Mouse (Mus musculus) forebrain, embryonic 16.5 days (tissue): ENCODE data around the gene B4galt3. TPM values are rescaled to one million over a fixed set of nuclear protein-coding genes. Genes with fewer than 3 reads are reported as not detected.

Experiments
- ATAC-seq: fragments of 200-750 bp; cut with Nextera tagmentation; 2 replicates; pipeline ENCODE4 v1.8.0; 2017; ENCODE audit warnings: mild to moderate bottlenecking, moderate library complexity
- H3K27ac ChIP-seq: fragments of 300-500 bp; sonication (generic); 2 replicates; pipeline ENCODE4 v1.5.1; 2014; ENCODE audit warnings: low read length, control low read depth
- H3K27me3 ChIP-seq: fragments of 300-500 bp; sonication (generic); replicated peaks from 2 replicates; pipeline ENCODE4 v1.6.1; 2014; ENCODE audit warnings: low read length; ENCODE audit not compliant: control insufficient read depth, insufficient read depth
- H3K36me3 ChIP-seq: fragments of 300-500 bp; sonication (generic); 2 replicates; pipeline ENCODE4 v1.6.1; 2014; ENCODE audit not compliant: control insufficient read depth, insufficient read depth
- H3K4me1 ChIP-seq: fragments of 300-500 bp; sonication (generic); replicated peaks from 2 replicates; pipeline ENCODE4 v1.6.1; 2014; ENCODE audit warnings: low read length; ENCODE audit not compliant: control insufficient read depth, insufficient read depth
- H3K4me2 ChIP-seq: fragments of 300-500 bp; sonication (generic); 2 replicates; pipeline ENCODE4 v1.6.1; 2014; ENCODE audit warnings: mild to moderate bottlenecking, low read length, control low read depth
- H3K4me3 ChIP-seq: fragments of 300-500 bp; sonication (generic); replicated peaks from 2 replicates; pipeline ENCODE4 v1.5.1; 2014; ENCODE audit warnings: mild to moderate bottlenecking, low read length, control low read depth
- H3K9ac ChIP-seq: fragments of 300-500 bp; sonication (generic); replicated peaks from 2 replicates; pipeline ENCODE4 v1.6.1; 2014; ENCODE audit warnings: low read depth, low read length, control low read depth
- H3K9me3 ChIP-seq: fragments of 300-500 bp; sonication (generic); 2 replicates; pipeline ENCODE4 v1.6.1; 2016; ENCODE audit warnings: low read length; ENCODE audit not compliant: control insufficient read depth
- WGBS: fragments of 180-500 bp; shearing (Covaris S2); extraction: QIAGEN DNeasy Blood & Tissue Kit; methylation state at CpG from one replicate; pipeline ENCODE4 v1.1.7; 2014; 5-methylcytosine and 5-hydroxymethylcytosine counted together
- polyA plus RNA-seq: library from polyadenylated mRNA; unstranded; fragments of >200 nt; fragmentation: Nextera tagmentation; extraction: Ambion mirVana; gene quantifications from 2 replicates; pipeline ENCODE4 v1.2.1, GENCODE M21; 2015

The B4galt3 gene
- polyA plus RNA-seq, 1 experiment from 2014 or later, result 114 TPM

GRCm38 (mm10) chr1:171248386-171249226 is 21.5 kb upstream of the B4galt3 start:
- H3K27ac ChIP-seq, result no peak overlapping the region
- H3K4me1 ChIP-seq, result peaks cover 51% of the 10 kb centered on the region
- H3K4me2 ChIP-seq, result no peak overlapping the region
- 47% methylated on average over 3 of the region's 3 CpGs for WGBS
- H3K9me3 ChIP-seq, result no peaks in the 10 kb centered on the region
- ATAC-seq, result no peak
- no peak overlapping the region for H3K4me3 ChIP-seq
- H3K27me3 ChIP-seq, result no peaks in the 10 kb centered on the region
- no peak overlapping the region for H3K9ac ChIP-seq
- no peaks in the 10 kb centered on the region for H3K36me3 ChIP-seq

- peak within 1 kb of the TSS; percentile 57 for H3K9ac ChIP-seq
- H3K4me1 ChIP-seq, result peaks cover 51% of the 10 kb centered on the region
- H3K4me2 ChIP-seq, result peak within 1 kb of the TSS; percentile 60
- H3K9me3 ChIP-seq, result no peaks in the 10 kb centered on the region
- peak within 1 kb of the TSS; percentile 35 for H3K4me3 ChIP-seq
- WGBS, result 2% methylated on average over 5 of the region's 5 CpGs
- no peaks in the 10 kb centered on the region for H3K27me3 ChIP-seq
- H3K27ac ChIP-seq, result peak within 1 kb of the TSS; percentile 74
- H3K36me3 ChIP-seq, result no peaks in the 10 kb centered on the region
- ATAC-seq, result peak; percentile 36
Observed at GRCm38 (mm10) chr1:171249913-171250600, 20.1 kb upstream of the B4galt3 start, which contains the start of gene Adamts4. Gene Adamts4, plus strand, starts transcription at chr1:171250421.

GRCm38 (mm10) chr1:171250680-171251593 is 19.2 kb upstream of the B4galt3 start, which contains the start of gene Ndufs2:
Gene Ndufs2, minus strand, starts transcription at chr1:171251388.
- no peaks in the 10 kb centered on the region for H3K27me3 ChIP-seq
- WGBS, result 15% methylated on average over 26 of the region's 26 CpGs
- peak; percentile 36 for ATAC-seq
- peak within 1 kb of the TSS; percentile 57 for H3K9ac ChIP-seq
- peaks cover 47% of the 10 kb centered on the region for H3K4me1 ChIP-seq
- H3K4me2 ChIP-seq, result peak within 1 kb of the TSS; percentile 60
- peak within 1 kb of the TSS; percentile 35 for H3K4me3 ChIP-seq
- H3K27ac ChIP-seq, result peak within 1 kb of the TSS; percentile 74
- H3K36me3 ChIP-seq, result no peaks in the 10 kb centered on the region
- H3K9me3 ChIP-seq, result no peaks in the 10 kb centered on the region

GRCm38 (mm10) chr1:171251594-171252324 is 18.4 kb upstream of the B4galt3 start:
- H3K27me3 ChIP-seq, result no peaks in the 10 kb centered on the region
- H3K9ac ChIP-seq, result peak overlapping the region; percentile 41; the same call in 1 of the 2 replicates
- H3K36me3 ChIP-seq, result no peaks in the 10 kb centered on the region
- H3K4me1 ChIP-seq, result peaks cover 41% of the 10 kb centered on the region
- peak overlapping the region; percentile 35 for H3K4me3 ChIP-seq
- ATAC-seq, result no peak
- no peaks in the 10 kb centered on the region for H3K9me3 ChIP-seq
- H3K4me2 ChIP-seq, result peak overlapping the region; percentile 60
- 7% methylated on average over 13 of the region's 13 CpGs for WGBS
- H3K27ac ChIP-seq, result peak overlapping the region; percentile 33; the same call in 1 of the 2 replicates

DNA sequence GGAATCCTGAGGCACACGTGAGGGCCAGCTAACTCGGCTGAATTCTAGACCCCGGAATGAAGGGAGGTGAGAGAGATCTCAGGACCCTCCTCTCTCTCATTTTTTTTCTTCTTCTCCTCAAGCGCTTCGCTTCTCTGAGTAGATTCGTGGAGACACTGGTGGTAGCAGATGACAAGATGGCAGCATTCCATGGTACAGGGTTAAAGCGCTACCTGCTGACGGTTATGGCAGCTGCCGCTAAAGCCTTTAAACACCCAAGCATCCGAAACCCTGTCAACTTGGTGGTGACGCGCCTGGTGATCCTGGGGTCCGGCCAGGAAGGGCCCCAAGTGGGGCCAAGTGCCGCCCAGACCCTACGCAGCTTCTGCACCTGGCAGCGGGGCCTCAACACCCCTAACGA is 17.7 kb upstream of the B4galt3 start:
- H3K9me3 ChIP-seq, result no peaks in the 10 kb centered on the region
- H3K4me3 ChIP-seq, result peak overlapping the region; percentile 3; the same call in 1 of the 2 replicates
- H3K4me1 ChIP-seq, result peaks cover 40% of the 10 kb centered on the region
- H3K36me3 ChIP-seq, result no peaks in the 10 kb centered on the region
- H3K9ac ChIP-seq, result 0 out of 2 replicates have a peak overlapping the region, but pooled peaks have one; percentile 41
- peak overlapping the region; percentile 60 for H3K4me2 ChIP-seq
- ATAC-seq, result no peak
- no peaks in the 10 kb centered on the region for H3K27me3 ChIP-seq
- H3K27ac ChIP-seq, result peak overlapping the region; percentile 33; the same call in 1 of the 2 replicates
- WGBS, result 44% methylated on average over 17 of the region's 17 CpGs

DNA sequence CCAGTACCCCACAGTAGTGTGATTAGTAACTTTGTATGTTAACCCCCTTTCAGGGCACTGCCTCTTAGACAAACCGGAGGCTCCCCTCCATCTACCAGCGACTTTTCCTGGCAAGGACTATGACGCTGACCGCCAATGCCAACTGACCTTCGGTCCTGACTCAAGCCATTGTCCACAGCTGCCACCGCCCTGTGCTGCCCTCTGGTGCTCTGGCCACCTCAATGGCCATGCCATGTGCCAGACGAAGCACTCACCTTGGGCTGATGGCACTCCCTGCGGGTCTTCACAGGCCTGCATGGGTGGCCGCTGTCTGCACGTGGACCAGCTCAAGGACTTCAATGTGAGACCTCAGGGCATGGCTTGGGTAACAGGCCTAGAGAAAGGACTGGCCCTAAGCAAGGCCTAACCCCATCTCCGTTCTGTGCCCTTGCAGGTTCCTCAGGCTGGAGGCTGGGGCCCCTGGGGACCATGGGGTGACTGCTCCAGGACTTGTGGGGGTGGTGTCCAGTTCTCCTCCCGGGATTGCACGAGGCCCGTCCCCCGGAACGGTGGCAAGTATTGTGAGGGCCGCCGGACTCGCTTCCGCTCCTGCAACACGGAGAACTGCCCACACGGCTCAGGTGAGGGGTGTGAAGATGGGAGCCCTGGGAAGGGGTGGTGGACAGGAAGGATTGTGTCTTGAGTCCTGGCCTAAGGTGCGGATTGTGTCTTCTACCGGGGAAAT is 13.9 kb upstream of the B4galt3 start:
- no peaks in the 10 kb centered on the region for H3K27me3 ChIP-seq
- peaks cover 14% of the 10 kb centered on the region for H3K4me1 ChIP-seq
- no peak overlapping the region for H3K27ac ChIP-seq
- H3K9me3 ChIP-seq, result no peaks in the 10 kb centered on the region
- no peak overlapping the region for H3K4me2 ChIP-seq
- no peaks in the 10 kb centered on the region for H3K36me3 ChIP-seq
- WGBS, result 90% methylated on average over 24 of the region's 24 CpGs
- H3K4me3 ChIP-seq, result no peak overlapping the region
- ATAC-seq, result no peak
- H3K9ac ChIP-seq, result no peak overlapping the region

DNA sequence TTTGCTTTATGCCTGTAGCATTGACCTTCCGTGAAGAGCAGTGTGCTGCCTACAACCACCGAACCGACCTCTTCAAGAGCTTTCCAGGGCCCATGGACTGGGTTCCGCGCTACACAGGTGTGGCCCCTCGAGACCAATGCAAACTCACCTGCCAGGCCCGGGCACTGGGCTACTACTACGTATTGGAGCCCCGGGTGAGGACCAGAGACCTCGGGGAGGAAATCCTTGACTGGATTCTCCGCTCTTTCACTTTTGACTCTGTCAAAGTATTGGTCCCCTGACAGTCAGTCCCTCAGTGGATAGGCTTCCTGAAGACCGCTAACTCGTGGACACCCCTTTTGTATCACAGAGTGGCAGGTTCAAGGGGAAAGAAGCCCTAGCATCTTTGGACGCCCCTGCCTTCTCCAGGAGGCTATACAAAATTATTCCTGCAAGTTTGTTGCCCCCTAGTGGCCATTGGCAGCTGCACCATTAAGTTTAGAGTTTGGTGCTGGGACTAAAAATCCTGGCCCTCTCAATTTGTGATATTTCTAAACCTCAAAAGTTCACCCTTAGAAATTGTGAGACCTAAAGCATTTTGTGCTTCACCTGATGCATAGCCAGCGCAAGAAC is 13.1 kb upstream of the B4galt3 start:
- no peaks in the 10 kb centered on the region for H3K27me3 ChIP-seq
- 64% methylated on average over 15 of the region's 15 CpGs for WGBS
- H3K36me3 ChIP-seq, result no peaks in the 10 kb centered on the region
- H3K9ac ChIP-seq, result no peak overlapping the region
- no peak overlapping the region for H3K27ac ChIP-seq
- no peak overlapping the region for H3K4me2 ChIP-seq
- H3K4me3 ChIP-seq, result no peak overlapping the region
- peaks cover 6% of the 10 kb centered on the region for H3K4me1 ChIP-seq
- no peaks in the 10 kb centered on the region for H3K9me3 ChIP-seq
- peak; percentile 37 for ATAC-seq

- Histone ChIP-seq H3K4me2 (no peak overlapping the region), H3K36me3 (no peaks in the 10 kb centered on the region), H3K27ac (no peak overlapping the region), H3K27me3 (no peaks in the 10 kb centered on the region), H3K4me3 (no peak overlapping the region), H3K9ac (no peak overlapping the region), H3K9me3 (no peaks in the 10 kb centered on the region), H3K4me1 (peaks cover 7% of the 10 kb centered on the region)
- no peak for ATAC-seq
- WGBS, result 83% methylated on average over 9 of the region's 9 CpGs
Observed at GRCm38 (mm10) chr1:171257781-171258180, 12.3 kb upstream of the B4galt3 start.
